Mouse (Mus musculus): Measurements from ENCODE around the gene Espnl. TPM values are rescaled to one million over a fixed set of nuclear protein-coding genes. Genes with fewer than 3 reads are reported as not detected.

Gene Espnl
- polyA plus RNA-seq (2012) = 0.63 and 0.87 TPM in 2 replicates

DNA sequence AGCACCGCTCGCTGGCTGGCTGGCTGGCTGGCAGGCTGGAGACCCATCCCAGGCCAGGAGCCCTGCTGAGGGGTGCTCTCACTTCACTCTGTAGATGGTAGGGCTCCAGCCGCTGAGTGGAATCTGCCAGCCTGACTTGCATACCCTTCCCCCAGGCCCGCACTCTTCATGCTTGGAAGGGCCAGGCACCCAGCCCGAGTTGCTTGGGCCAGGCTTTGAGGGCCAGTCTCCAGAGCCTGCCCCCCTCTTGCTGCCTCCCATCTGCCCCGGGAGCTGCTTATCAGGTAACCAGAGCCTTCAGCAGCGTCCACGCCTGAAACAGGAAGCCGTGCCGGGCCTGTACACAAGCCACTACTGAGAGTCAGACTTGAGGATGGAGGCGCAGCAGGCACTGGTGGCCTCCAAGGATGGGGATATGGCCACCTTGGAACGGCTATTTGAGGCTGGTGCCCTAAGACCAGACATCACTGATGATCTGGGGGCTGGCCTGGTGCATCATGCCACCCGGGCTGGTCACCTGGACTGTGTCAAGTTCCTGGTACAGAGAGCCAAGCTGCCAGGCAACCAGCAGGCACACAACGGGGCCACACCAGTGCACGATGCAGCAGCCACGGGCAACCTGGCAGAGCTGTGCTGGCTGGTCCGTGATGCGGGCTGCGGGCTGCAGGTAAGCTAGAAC is at the start of gene Espnl:
TSS of gene Espnl (plus strand) at position 316 of the 679 bp plus-strand sequence.
- TF ChIP-seq GATA1 (IDR thresholded peaks at IDR 0.05; ENCODE audit: low read length) = no peak

DNA sequence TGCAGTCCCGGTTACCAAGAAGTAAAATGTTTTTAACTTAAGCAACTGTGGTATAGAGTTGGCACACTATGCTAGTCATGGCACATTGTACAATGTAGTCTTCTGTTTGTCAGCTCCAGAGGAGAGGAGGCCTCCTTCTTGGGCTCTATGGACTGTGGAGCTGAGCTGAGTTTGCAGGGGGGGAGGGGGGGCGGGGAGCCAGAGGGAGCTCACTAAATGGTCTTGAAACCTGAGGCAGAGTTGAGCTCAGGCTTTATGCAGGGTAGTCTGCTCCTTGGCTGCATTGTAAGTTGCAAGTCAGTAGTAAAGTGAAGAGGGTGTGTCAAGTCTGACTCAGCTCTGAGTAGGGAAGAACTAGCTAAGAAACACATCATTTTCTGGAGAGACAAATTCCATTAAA is 49.6 kb upstream of the Espnl start:
- no peak for TF ChIP-seq GATA1 (IDR thresholded peaks at IDR 0.05; ENCODE audit: low read length)

DNA sequence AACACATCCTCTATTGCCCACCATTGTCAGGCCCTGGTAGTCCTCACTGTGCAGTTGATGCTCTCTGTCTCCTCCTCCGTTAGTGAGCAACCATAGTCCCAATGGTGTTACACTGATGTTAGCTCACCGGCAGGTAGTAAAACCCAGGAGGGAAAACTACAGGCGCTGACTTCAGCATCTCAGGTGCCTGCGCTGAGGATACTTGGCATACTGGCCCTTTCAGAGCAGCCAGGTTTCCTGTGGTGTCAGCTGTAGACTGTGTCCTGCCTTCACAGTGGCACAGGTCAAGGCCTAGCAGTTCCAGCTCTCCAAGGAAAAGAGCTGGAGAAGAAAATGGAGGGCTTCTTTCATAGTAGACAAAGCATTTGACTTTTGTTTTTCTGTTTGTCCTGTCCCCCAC is 45.3 kb upstream of the Espnl start:
- TF ChIP-seq GATA1 (IDR thresholded peaks at IDR 0.05; ENCODE audit: low read length) = no peak

DNA sequence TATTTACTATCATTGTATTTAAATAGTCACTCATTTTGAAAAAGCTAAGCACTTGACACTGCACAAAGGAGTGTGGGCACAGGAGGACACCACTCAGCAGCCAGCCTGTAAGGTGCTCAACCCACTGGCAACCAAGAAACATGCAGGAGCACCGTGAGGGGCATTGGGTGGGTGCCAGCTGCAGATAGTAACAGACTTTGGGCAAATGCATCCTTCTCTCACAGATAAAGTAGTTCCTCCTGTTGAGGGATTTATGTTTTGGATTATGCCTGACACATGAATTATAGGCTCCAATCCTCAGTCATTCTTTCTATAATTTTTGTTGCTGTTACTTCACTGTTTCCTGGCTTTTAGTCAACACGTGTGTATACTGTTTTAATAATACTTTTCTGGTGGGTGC is 44.4 kb upstream of the Espnl start:
- no peak for TF ChIP-seq GATA1 (IDR thresholded peaks at IDR 0.05; ENCODE audit: low read length)

DNA sequence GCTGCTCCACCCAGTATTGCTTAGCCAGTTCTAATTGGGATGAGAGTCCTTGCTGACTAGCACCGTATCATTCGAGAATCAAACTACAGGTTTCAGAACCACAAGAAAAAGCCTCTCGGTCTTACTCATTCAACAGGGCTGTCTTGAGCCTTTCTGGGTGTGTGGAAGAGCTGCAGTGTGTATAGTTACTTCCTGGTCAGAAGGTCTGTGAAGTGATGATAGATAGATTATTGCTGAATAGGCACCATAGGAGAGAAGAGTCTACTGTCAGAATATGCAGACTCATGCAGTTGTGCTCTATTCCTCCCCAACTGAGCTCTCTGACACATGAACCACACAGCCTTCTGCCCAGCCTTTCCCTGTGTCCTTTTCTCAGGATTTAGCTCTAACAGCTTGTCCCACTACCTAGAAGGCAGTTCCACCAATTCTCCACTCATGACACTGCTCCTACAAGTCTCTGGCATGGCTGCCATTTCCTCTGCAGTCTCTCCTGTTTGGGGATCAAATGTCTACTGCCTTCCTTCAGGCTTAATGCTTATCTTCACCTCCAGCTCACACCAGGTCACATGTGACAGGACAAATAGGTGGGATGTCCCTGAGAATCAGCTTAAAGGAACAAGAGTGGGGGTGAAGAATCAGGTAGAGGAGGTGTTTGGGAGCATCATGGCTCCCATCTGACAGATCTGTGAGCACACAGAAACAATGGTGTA is 43.3 kb upstream of the Espnl start:
- TF ChIP-seq GATA1 (IDR thresholded peaks at IDR 0.05; ENCODE audit: low read length) = no peak

DNA sequence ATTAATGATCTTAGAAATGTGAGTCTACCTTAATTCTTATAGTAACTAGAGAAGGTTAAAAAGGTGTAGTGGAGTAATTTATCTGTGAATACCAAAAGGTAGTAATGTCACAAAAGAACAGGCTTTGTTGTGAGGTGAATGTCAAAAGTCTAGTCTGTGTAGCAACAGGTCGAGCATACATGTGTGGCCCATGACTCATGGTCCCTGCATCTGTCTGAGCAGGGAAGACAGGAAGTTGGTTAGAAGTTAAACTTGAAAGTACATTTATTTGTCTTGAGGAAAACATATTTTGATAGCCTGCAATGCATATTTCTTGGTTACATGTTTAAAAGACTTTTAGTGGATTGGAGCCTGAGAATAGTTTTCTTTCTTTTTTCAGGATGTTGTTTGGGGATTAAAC is 42.7 kb upstream of the Espnl start:
- no peak for TF ChIP-seq GATA1 (IDR thresholded peaks at IDR 0.05; ENCODE audit: low read length)

DNA sequence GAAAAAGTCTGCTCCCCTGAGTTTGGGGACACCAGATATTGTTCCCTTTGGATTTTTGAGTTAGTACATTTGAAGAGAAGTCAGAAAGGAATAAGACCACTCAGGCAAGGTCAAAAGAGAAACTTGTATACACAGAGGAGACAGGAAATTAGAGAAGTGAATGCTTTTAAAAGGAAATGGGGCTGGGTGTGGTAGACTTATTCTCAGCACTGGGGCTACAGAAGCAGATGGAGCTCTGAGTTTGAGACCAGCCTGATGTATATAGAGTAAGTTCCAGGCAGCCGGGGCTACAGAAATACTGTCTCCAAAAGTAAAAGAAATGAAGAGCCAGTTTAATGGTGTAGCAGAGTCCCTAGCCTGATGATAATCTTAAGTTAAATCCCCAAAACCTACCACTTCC is 39.3 kb upstream of the Espnl start:
- TF ChIP-seq GATA1 (IDR thresholded peaks at IDR 0.05; ENCODE audit: low read length) = no peak

DNA sequence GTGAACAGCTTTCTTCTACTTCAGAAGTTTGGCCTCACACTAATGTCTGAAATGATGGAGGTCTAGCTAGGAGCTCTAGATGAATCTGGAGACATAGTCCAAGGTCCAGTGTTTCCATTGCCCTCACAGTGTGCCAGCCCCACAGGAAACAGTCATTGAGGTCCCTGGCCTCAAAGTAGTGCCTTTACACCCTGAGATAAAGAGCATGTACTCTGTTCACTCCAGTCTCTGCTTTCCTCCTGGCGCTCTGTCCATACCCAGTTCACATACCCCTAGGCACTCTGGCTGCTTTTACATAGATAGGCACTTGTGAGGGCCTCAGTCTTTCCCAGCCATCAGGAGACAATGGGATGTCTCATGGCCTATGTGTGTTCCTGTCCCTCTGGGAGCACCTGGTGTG is 32.5 kb upstream of the Espnl start:
- TF ChIP-seq GATA1 (IDR thresholded peaks at IDR 0.05; ENCODE audit: low read length) = no peak

DNA sequence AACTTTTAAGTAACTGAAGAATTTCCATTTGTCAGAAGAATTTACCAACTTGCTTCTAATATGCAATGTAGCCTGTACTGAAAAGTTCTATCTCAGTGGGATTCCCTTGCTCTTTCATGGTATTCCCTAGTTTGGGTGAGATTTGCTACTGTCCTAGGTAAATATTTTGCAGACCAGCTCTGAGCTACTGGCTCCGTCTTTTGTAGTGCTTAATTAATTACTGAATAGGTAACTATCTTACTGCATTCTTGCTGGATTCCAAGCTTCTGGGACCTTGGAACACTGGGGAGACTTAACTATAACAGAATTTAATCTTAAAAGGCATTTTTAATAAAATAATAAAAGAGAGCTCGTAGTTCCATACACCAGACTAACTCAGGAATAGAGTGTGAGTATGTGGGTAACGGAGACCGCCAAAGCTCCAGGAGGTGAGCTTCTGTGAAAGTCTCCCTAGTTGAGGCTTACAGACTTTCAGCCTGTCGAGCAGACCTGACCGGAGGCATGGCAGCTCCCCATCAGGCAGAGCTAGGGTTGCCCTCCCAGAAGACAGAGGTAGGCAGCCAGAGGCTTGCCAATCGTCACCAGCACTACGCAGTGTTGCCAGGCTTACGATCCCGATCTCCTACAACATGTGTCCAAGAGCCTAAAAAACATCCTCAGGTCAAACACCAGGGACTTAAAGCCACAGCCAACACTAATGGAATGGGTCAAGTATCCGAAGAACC is 29.6 kb upstream of the Espnl start:
- TF ChIP-seq GATA1 (IDR thresholded peaks at IDR 0.05; ENCODE audit: low read length) = no peak

DNA sequence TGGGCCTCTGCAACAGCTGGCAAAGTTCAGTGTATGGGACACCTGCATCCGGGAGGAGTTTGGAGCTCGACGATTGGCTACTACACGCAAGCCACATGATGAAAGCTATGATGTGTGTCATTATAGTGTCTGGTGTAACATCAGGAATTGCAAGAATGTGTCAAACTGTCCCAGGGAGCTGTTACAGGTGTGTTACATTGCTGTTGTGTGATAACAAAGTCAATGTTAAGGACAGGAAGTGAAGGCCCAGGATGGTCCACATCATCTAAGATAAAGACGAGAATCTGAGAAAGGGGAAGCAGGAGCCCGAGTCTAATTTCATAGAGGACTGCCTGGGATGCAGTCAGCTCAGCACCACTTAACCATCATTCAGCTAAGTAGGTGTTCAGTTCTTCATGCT is 26.3 kb upstream of the Espnl start:
- no peak for TF ChIP-seq GATA1 (IDR thresholded peaks at IDR 0.05; ENCODE audit: low read length)

DNA sequence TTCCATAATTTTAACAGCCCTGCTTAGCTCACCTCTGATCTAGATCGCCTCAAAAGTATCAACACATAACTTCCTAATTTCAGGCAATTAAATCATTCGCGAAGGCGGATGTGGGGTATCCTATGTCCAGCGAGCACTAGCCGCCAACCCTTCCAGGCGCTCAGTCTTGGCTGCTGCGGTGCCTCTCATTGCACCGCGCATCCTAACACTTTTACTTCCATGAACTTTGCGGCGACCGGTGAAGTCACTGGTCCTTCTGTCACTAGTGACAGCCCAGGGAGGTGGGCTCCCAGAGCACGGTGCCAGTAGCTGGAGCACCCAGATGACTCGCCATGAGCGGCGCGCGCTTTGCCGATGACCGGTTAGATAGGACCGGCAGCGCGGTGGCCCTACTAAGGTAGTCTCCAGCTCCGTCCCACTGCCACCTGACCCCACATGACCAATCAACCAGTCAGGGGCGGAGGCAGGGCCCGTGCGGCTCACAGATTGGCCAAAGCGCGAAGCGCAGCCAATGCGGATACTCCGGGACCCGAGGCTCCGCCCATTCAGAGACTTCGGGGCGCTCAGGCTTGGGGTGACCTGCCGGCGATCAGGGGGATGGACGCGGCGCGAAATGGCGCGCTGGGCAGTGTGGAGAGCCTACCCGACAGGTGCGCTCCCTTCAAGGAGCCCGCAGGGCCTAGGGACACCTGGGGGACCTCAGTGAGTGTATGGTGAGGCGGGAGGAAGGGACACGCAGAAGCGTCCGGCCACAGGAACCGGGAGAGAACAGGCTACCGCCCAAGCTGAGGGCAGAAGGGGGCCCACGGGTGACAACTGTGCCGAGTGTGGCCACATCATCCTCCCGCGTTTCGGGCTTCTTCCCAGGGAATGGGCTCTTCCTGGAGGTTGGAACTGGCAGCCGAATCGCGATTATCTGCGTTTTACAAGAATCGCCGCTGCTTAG is 23.8 kb upstream of the Espnl start, which contains the start of gene Scly:
TSS of gene Scly (plus strand) at position 540 of the 946 bp plus-strand sequence.
- no peak for TF ChIP-seq GATA1 (IDR thresholded peaks at IDR 0.05; ENCODE audit: low read length)

DNA sequence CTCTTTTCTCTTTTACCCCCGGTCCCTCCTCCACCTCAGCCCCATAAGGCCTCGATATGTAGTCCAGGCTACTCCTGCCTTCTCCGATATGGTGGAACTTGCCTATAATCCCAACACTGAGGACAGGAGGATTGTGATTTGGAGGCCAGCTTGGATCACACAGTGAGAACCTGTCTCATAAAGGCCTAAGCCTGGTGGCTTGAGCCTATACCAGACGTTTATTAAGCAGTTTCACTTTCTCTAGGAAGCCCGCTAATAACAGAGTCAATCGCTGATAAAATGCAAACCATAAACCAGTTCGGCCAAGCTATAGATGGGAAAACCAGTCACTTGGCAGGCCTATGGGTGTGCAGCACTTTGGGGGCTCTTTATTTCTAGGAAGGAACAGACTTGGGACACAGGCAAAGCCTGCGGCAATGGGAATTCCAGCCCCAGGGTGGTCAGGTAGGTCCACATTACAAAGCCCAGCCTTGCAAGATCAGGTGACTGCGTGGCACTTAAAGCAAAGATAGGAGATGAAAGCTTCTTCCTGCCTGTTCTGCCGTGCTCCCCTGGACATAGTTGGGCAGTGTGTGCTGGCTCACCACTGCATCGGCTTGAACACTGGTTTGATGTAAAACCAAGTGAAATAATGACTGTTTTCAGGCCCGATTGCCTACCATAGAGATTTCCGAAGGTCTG is 22.7 kb upstream of the Espnl start:
- no peak for TF ChIP-seq GATA1 (IDR thresholded peaks at IDR 0.05; ENCODE audit: low read length)

DNA sequence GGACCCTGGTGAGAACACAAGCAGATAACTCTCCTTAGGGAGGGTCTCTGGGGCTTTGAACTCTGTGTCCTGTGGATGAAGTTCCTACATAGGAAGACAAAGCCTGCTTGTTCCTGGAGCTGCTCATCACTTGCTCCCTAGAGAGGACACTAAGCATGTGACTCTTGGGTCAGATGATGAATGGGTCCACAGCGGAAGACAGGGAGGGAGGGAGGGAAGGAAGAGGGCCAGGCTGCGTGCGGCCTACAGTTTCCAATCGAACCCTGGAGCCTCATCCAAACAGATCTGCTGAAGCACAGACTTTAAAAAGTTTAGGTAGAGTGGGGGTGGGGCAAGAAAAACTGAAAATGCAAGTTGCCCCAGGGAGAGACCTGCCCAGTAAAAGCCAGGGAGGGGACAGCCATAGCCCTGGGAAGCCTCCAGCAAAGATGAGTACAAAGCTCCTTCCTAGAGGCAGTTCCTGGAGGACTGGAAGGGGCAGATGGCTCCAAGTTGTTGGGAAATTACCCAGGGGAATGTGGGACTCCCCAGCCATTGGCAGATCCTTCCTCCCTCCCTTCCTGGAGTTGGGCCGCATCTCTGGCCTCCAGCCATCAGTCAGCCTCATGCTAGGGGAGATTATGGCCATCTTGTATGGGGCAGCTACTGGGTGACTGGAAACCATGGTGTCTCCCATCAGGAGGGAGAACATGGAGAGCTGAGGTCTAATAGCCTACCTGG is 22.0 kb upstream of the Espnl start:
- TF ChIP-seq GATA1 (IDR thresholded peaks at IDR 0.05; ENCODE audit: low read length) = no peak
